Mouse (Mus musculus) ES-Bruce4 (cell line): ENCODE measurements around the gene Lrriq4.
"Not testable (repeated sequence)": the region's sequence is repeated elsewhere in the genome, so short reads cannot be mapped to it uniquely, and the experiment has no call there.

ENCODE experiments used
- CTCF ChIP-seq: IDR thresholded peaks from one replicate; pipeline ENCODE4 v1.8.1; 2011; ENCODE audit warnings: low read depth, low read length
- POLR2A ChIP-seq: IDR thresholded peaks from one replicate; pipeline ENCODE4 v1.8.1; 2011; ENCODE audit warnings: low read length; ENCODE audit not compliant: insufficient read depth

DNA sequence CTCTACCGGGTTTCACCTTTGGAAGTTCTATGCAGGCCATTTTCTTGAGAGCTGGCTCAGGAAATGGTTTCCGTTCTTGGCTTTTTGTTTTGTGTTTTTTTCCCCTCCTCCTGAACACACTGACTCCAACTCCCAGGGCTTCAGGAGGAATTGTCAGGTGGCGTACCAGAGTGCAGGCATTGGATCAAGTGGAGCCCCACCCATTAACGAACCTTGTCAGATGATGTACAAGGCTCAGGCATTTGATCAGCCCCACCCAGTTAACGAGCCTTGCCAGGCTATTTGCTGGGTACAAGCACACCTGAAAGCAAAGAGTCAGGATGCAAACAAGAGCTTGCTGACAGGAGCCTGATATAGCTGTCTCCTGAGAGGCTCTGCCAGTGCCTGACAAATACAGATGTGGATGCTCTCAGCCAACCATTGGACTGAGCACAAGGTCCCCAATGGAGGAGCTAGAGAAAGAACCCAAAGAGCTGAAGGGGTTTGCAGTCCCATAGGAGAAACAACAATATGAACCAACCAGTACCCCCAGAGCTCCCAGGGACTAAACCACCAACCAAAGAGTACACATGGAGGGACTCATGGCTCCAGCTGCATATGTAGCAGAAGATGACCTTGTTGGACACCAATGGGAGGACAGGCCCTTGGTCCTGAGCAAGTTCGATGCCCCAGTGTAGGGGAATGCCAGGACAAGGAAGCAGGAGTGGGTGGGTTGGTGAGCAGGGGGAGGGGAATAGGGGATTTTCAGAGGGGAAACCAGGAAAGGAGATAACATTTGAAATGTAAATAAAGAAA, 55.6 kb downstream of the Lrriq4 start, which contains the start of gene Lrrc31:
- TF ChIP-seq CTCF, POLR2A: not testable (repeated sequence)
